Mouse (Mus musculus) heart, postnatal 14 days (tissue): ENCODE results near the gene Usp1. TPM values are rescaled to one million over a fixed set of nuclear protein-coding genes. Genes with fewer than 3 reads are reported as not detected.
"Not testable (repeated sequence)": the region's sequence is repeated elsewhere in the genome, so short reads cannot be mapped to it uniquely, and the experiment has no call there.

Source experiments
- DNase-seq, 2 experiments: peaks; one replicate each; pipeline ENCODE4 v3.0.0; 2021 to 2022
- intact Hi-C: fragments of 180-260 bp; cut with DNase I; formaldehyde crosslinking; loops from one replicate; pipeline ENCODE4 v1.15.1; 2025
- total RNA-seq, 2 experiments: library from RNA; stranded (reverse); gene quantifications; 2 replicates each; pipeline ENCODE4 v1.2.3; 2021

Usp1 gene
- total RNA-seq, 2 experiments from 2014 or later, result 15.8 to 19.6 TPM

- intact Hi-C loops, result no loop called here
- no peak for DNase-seq
Observed at GRCm38 (mm10) chr4:98975741-98976140, 52.1 kb downstream of the Usp1 start.

- DNase-seq, intact Hi-C loops: not testable (repeated sequence)
Observed at GRCm38 (mm10) chr4:98978288-98978687, 54.7 kb downstream of the Usp1 start.

GRCm38 (mm10) chr4:98978693-98979092 lies 55.1 kb downstream of the Usp1 start:
- no peak for DNase-seq
- intact Hi-C loops, result no loop called here

GRCm38 (mm10) chr4:98979976-98980375 lies 56.4 kb downstream of the Usp1 start:
- intact Hi-C loops, DNase-seq: not testable (repeated sequence)

- intact Hi-C loops, result no loop called here
- no peak for DNase-seq
Observed at GRCm38 (mm10) chr4:98984701-98985100, 61.1 kb downstream of the Usp1 start.

Other genes with a start within 250 kb of the Usp1 start
- gene L1td1, start 197.1 kb upstream of the Usp1 start, total RNA-seq, result not detected
- under 1 TPM; 0.72 to 0.73 TPM for gene Kank4, start 106.3 kb upstream of the Usp1 start, total RNA-seq
- not detected for gene I0C0044D17Rik, start 100.0 kb upstream of the Usp1 start, total RNA-seq
- gene Angptl3, start 107.1 kb downstream of the Usp1 start, total RNA-seq, result 1 to 10 TPM; 2.3 to 3.1 TPM
- gene Dock7, start 197.1 kb downstream of the Usp1 start, total RNA-seq, result 10 to 100 TPM; 14.9 to 17.6 TPM